ENCODE assay signal across 8 mouse cellular contexts in genomic region chr5:116419322-116420045, GRCm38 (mm10). TPM values are rescaled to one million over a fixed set of nuclear protein-coding genes. Genes with fewer than 3 reads are reported as not detected.
DNase-seq lines count a peak whose midpoint lies in the region; ATAC-seq lines count a peak whose summit lies in the region.

No protein-coding gene starts in this region.

- peak overlapping the region; percentile 24 for H3K4me2 ChIP-seq in embryonic facial prominence, embryonic 14.5 days (ENCODE audit: low read depth, low read length)

- H3K9me3 ChIP-seq in embryonic facial prominence, embryonic 14.5 days (ENCODE audit: control insufficient read depth, low read length) = no peaks in the 10 kb centered on the region

- no peaks in the 10 kb centered on the region for H3K36me3 ChIP-seq in embryonic facial prominence, embryonic 14.5 days (ENCODE audit: control insufficient read depth, insufficient read depth, low read length)

- 61% methylated on average over 6 of the region's 6 CpGs for WGBS in embryonic facial prominence, embryonic 14.5 days

- ATAC-seq in embryonic facial prominence, embryonic 14.5 days (ENCODE audit: low read depth) = no peak

- DNase-seq in cerebellum, postnatal 25 days = peak; percentile 33 to 39
- DNase-seq in cerebellum, postnatal 4 days (ENCODE audit: low spot score in 2 of 2) = no peak
- DNase-seq in 3134 (ENCODE audit: extremely low read depth, insufficient read length, low spot score) = peak; percentile 58
- DNase-seq in embryonic facial prominence, embryonic 14.5 days (ENCODE audit: low spot score) = peak; percentile 44
- peak; percentile 34 for DNase-seq in heart, postnatal 25 days (ENCODE audit: low spot score)
- DNase-seq in embryo, embryonic 10.5 days (ENCODE audit: low spot score) = no peak
- no peak for DNase-seq in spleen, adult 18-20 months
- no peak for DNase-seq in kidney, adult 18-20 months

- 0 out of 2 replicates have a peak overlapping the region, but pooled peaks have one; percentile 21 for H3K27ac ChIP-seq in embryonic facial prominence, embryonic 14.5 days (replicated peaks; ENCODE audit: low read depth, low read length)

- intact Hi-C loops in heart, postnatal 25 days (cut with DNase I) = loop anchor here (5.0 kb wide), 1 partner anchor 33 kb away; no protein-coding TSS in a partner anchor

- H3K4me1 ChIP-seq in embryonic facial prominence, embryonic 14.5 days (ENCODE audit: control insufficient read depth, insufficient read depth, low read length) = peaks cover 25% of the 10 kb centered on the region

- no peaks in the 10 kb centered on the region; the same call in 1 of the 2 replicates for H3K27me3 ChIP-seq in embryonic facial prominence, embryonic 14.5 days (replicated peaks; ENCODE audit: control insufficient read depth, insufficient read depth, low read length)

- no peak overlapping the region; the same call in 1 of the 2 replicates for H3K4me3 ChIP-seq in embryonic facial prominence, embryonic 14.5 days (ENCODE audit: low read depth, low read length)

- peak overlapping the region; percentile 16; the same call in 1 of the 2 replicates for H3K9ac ChIP-seq in embryonic facial prominence, embryonic 14.5 days (ENCODE audit: low read depth, low read length)

RNA-seq across cellular contexts. Expression of gene Hspb8, which starts 3.2 kb away (rescaled TPM):
- 18.4 and 27.3 TPM in 2 replicates for polyA plus RNA-seq in embryonic facial prominence, embryonic 14.5 days (2014; fragmentation: Nextera tagmentation; extraction: Ambion mirVana)
- 100 to 1,000 TPM; 344 to 368 TPM for total RNA-seq in heart, postnatal 25 days (2021)

Comparison
In these comparisons a context has a peak if more than half of its experiments do, and no peak if none do; other contexts are left out.
1. DNase-seq: peak in cerebellum, postnatal 25 days (2 of 2), 3134 (single experiment), embryonic facial prominence, embryonic 14.5 days (single experiment) and heart, postnatal 25 days (single experiment); none in cerebellum, postnatal 4 days (0 of 2), embryo, embryonic 10.5 days (single experiment), spleen, adult 18-20 months (0 of 2) and kidney, adult 18-20 months (single experiment).